Mouse (Mus musculus) ovary, postnatal 10 days (tissue): ENCODE measurements around the gene Ubox5.
"Not testable (repeated sequence)": the region's sequence is repeated elsewhere in the genome, so short reads cannot be mapped to it uniquely, and the experiment has no call there.

Source experiments
- DNase-seq: peaks from one replicate; pipeline ENCODE4 v3.0.0; 2022; ENCODE audit warnings: low spot score

Gene Ubox5

DNA sequence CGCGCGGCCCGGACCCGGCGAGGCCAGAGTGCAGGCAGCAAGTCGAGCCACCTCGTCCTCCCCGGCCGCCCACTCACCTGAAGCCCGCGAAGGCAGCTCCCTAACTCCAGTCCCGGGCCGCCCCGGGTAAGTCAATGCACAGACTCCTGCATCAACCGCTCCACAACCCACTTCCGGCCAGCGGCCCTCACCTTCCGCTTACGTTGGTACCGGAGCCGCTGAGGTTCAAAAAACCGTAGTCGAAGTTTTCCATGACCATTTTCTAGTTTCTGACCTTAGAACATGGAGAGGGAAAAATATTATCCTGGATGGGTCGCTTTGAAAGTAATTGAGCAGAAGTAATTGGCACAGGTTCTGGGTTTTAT, at the start of gene Ubox5, which contains the start of gene Fastkd5:
Gene Ubox5 (minus strand): TSS at position 200 of the 365 bp plus-strand sequence.
Gene Fastkd5 (minus strand): TSS at position 189 of the 365 bp plus-strand sequence.
- DNase-seq = peak; percentile 91

DNA sequence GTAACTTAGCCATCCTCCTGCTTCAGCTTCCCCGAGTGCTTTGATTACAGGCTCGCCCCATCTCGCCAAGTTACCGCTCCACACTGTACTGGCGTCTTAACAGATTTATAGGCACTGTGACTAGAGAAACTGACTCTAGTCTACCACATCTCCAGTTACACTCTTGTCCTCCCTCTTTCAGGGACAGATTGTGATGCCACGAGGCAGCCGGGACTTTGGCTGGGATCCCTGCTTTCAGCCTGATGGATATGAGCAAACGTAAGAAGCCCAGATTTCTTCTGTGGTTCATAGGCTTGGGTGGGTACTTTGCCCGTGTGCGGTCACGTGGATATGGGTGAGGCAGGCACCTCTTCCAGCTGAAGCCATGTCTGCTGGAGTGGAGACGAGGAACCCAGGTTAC, 49.3 kb upstream of the Ubox5 start:
- DNase-seq = no peak

DNA sequence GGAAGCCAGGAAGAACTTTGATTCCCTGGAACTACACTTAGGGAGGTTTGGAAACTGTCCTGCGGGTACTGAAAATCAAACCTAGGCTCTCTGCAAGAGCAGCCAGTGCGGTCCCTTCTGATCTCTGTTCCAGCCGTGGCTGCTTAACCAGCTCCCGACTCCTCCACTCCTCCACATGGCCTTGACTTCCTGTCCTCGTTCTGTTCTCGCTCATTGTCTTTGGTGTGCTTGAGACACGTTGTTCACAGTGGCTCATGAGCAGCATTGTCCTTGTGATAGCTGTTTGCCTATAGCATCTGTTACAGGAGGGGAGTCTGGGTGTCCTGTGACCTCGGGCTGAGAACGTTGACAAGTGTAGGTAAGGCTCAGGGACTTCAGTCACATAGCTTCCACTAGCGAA, 47.4 kb upstream of the Ubox5 start:
- no peak for DNase-seq

DNA sequence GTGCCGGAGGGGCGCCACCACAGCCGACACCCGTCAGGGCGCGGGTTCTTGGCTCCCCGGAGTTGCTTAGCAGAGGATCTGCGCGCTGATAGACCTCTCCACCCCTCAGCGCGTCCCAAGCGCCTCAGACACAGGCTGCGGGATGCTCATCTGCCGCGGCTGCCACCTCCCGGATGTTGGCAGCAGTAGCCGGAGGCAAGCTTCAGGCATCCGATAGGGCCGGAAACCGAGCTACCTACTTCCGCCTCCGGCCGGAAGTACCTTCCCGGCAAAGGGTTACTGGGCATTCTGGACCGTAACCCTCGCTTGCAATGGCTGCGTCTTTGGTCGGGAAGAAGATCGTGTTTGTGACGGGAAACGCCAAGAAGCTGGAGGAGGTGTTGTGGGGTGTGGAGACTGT, 37.7 kb upstream of the Ubox5 start, which contains the start of gene Itpa:
Gene Itpa (plus strand): TSS at position 52 of the 400 bp plus-strand sequence.
- DNase-seq = peak; percentile 49

DNA sequence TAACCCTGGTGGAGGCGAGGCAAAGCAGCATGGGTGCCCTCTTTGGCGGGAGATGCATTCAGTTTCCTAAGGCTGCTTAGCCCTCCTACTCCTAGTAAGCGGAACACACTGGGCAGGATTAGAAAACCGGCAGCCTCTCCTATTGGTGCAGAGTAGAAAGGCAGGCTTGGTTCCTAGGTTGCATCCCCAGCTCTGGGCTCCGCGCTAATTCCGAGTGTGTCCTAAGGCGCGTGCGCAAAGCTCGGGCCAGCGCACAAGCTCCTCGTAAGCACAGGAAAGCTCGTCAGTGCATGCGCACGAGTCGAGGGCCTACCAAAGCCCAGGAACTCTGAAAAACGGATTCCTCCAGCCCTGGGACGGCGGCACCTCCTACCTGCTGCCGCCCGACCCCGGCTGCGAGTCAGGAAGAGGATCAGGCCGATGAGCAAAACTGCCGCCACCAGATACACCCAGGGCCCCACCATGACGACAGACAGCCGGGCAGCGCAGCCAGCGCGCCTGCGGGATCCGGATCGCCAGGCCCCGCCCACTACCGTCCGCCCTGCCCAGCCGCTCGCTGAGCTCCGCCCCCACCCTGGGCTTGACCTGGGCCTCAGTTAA, 34.4 kb upstream of the Ubox5 start, which contains the start of gene Ddrgk1:
Gene Ddrgk1 (minus strand): TSS at position 558 of the 600 bp plus-strand sequence.
- DNase-seq = peak; percentile 86

DNA sequence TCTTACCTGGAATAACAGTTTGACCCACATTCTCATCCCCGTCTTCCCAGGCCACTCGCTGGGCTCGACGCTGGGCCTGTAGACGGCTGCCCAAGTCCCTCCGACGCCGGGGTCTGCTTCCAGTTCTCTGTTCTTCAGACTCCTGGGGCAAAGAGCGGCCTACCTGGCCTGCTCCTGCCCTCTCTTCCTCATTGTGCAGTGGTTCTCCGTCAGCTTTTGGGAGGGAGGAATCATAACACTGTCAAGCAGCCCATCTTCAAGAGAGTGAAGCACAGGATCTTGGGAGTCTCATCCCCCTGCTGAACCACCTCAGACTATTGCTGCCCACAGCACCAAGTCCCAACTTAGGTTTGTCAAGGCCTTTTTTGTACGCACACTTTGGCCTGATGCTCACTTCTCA, 33.5 kb upstream of the Ubox5 start:
- DNase-seq = no peak

DNA sequence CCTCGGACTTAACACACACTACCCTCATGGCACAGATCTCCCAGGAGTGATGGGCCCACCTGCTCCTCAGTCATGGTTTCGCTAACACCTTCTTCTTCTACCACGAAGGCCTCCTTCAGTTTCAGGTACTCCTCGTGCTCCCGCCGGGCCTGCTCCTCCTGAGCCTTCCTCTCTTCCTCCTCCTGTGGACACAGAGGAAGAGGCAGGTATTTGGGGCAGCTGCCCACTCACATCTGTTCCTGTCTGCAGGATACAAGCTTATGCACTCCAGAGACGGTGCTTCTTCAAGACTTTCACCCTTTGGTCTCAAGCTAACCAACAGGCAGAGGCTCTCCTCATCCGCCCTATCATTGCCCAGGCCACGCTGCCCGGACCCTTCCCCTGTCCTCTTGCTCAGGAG, 28.7 kb upstream of the Ubox5 start:
- no peak for DNase-seq

DNA sequence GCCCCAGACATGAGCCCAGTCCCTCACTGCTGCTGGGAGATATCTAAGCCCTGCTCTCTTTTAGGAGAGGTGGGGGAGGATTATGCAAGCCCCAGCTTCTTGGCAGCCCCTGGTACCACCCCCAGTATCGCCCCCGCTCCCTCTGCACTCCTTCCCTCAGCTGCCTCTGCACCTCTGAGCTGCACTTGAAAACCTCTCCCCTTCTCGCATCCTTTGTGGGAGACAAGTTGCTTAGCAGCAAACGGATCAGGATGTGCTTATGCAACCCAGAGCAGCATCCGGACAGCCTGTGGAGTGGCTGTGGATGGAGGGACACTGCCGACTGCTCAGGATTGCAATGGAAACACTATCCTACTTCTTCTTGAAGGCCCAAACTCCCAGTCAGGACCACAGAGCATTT, 27.7 kb upstream of the Ubox5 start:
- DNase-seq = no peak

DNA sequence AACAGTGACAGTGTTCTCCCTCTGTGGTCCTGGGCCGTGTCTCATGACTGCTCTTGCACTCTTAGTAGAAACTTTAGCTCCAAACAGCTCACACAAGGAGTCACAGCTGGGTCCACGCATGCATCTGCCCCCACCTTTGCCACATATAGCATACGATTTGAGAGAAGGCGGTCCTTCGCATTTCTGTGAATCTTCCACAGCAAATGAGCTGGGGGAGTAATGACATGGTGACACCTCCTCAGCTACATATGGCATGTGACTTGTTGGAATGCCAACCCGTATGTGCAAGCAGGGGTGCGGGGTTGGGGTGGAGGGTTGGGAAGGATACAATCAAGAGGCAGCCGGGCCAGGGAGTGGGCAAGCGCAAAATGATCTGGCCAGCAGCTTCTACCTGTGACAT, 26.7 kb upstream of the Ubox5 start:
- DNase-seq = no peak

DNA sequence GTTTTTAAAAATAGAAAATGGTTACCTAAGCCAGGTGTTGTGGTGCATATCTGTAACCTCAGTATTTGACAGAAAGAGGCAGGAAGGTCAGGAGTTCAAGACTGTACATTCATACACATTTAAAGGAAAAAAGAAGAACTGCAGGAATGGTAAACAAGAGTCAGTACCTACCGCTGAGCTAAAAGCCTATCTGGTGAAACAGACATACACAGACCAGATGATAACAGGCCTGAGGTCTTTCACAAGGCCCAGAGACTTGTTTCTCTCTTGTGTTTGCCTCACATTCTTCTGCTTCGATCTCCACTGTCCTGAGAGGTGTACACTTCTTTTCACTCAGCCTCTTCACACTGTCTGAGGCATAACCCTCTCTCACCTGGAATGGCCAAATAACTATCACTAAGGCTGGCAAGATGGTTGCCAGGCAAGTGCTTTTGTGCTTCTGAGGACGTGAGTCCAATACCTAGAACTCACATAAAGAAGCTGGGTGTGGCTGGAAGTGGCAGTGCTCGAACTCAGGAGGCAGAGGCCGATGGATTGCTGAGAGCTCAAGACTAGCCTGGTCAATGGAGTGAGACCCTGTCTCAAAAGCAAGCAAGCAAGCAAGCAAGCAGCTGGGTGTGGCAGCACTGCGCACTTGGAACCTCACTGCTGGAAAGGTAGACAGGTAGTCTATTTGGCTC, 26.0 kb upstream of the Ubox5 start:
- DNase-seq = no peak

DNA sequence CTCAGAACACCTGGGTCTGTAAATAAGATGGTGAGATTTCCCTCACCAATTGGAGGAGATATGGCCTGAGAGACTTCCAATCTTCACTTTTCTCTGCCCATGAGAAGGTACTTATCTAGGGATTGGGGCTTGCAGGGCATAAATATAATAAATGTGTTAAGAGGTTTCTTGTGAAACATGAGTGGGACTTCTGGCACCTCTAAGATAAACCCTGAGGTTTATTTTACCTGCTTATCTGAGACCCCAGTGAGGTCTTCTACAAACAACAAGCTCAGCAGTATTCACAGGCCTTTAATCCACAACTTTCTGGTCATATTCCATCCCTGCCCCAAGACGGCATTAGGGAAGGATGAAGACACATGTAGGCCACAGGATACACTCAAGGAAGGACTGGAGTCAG, 23.9 kb upstream of the Ubox5 start:
- DNase-seq = no peak

DNA sequence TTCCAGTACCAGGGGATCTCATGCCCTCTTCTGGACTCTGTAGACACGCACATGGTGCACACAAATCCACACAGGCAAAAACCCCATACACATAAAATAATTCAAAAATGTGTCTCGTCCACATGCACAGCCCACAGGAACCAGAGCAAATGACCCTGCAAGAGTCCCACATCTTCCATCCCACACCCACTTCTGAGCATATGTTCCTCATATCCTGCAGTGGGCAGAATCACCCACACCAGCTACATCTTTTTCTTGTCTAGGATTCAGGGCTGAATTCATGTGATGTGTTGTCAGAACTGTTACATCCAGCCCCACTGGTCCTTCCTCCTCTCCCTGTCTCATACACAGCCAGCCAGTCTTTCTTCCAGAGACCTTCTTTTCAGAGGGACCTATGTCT, 23.5 kb upstream of the Ubox5 start:
- DNase-seq = no peak

DNA sequence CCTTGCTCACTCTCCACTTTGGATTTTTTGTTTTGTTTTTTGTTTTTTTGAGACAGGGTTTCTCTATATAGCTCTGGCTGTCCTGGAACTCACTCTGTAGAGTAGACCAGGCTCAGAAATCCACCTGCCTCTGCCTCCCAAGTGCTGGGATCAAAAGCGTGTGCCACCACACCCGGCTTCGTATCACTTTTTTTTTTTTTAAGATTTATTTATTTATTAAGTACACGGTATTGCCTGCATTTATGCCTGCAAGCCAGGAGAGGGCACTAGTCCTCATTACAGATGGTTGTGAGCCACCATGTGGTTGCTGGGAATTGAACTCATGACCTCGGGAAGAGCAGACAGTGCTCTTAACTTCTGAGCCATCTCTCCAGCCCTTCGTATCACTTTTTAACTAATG, 19.2 kb upstream of the Ubox5 start:
- not testable (repeated sequence) for DNase-seq

DNA sequence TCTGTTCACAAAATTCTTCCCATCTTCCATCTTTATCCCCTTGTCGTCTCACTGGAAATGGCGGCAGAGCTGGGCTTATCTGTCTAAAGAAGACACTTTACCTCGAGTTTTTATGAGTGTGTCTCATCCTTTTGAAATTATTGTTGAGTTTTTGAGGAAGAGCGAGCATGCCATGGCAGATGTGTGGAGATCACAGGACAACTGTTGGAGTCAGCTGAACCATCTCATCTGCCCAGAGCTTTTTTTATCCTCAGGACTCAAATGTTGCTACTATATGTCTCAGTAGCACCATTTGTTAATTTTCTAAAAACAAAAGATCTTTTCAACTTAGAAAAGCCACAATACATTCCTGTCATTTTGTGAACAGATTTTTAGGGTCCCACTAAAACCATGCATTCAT, 15.4 kb upstream of the Ubox5 start:
- no peak for DNase-seq

DNA sequence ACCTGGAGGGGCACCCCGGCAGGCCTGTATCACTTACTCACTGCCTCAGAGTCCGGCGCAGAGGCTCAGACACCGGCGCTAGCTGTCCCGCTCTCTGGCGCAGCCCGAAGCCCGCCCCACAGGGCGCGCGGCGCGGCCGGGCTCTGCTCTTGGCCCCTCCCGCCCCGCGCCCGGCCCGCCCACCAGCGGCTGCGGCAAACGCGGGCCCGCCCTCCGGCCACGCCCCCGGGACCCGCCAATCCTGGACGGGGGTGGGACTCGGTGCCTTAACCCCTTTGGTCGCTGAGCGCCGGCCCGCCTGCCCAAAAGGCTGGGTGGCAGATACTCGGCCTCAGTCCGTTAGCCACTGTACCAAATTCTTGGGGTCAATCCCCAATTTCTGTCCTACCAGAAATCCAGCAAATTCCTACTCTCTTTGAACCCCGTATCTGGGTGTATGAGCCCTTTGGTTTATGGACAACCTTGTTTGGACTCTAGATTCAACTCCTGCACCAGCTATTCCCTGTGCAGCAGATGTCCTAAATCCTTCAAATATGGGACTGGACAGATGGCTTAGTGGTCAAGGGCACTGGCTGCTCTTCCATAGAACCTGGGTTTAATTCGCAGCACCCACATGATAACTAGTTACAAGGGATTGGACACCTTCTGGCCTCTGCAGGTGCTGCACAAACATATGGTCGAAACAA, 13.0 kb upstream of the Ubox5 start, which contains the start of gene Lzts3:
Gene Lzts3 (minus strand): TSS at position 120 of the 686 bp plus-strand sequence.
- DNase-seq = peak; percentile 79

DNA sequence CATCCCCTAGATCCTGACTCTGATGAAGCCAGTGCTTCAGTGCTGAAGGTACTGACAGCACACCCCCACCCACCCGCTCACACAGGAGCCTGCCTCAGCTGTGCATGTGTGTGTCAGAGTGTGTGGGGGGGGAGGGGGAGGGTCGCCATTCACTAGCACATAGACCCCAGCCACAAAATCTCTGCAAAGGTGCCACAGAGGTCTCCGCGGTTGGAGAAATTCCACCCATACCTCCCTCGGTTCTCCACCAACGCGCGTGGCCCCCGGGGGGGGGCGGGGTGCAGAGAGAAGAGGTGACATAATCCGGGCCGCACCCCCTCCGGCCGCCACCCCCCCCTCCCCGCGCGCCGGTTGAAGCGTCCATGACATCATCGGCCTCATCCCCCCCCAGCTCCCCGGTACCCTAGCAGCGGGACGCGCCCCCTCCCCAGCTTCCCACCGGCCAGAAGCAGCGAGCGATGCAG, 12.4 kb upstream of the Ubox5 start:
- DNase-seq = no peak

DNA sequence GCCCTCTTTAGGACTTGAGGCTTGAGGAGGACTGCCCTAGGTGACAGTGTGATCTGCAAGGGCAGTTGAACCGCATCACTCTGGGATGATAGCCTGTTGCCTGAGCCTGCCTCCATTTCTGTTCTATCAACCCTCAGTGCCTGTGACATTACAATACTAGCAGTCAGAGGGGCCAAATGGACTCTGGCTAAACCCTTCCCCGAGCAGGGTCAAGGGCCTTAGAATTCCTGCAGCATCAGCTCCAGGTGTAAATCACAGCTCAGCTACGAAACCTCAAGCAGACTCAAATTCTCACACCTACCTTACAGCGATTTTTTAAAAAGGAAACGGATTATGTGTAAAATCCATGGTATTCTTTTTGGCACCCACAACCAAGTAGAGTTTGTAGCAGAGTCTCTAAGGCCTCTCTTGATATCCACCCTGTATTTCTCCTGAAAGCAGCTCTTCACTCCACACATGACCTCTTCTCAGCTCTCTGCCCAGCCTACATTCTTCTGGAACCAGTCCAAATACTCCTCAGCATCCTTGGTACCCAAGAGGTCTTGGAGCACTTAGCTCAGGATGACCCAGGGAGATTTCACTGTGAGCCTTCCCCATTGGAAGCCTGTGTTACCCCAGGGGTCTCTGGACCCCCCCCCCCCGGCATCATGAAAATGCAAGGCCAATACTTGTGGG, 11.7 kb upstream of the Ubox5 start:
- no peak for DNase-seq

DNA sequence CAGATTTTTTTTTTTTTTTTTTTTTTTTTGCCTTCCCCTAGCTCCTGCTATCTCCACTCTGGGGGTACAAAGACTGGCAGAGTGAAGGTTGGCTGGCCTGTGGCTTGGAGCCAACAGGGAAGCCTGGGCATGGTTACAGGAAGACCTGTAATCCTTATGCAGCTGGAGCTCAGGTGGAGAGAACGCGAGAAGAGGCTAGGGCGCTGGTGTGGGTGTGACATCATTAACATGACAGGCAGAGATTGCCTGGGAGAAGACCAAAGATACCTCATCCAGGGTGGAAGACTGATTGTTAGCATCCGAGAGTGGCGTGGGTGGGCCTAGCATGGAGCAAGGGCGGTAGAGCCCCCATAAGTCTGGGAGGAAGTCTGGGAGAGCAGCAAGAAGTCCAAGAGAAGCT, 9.4 kb upstream of the Ubox5 start:
- no peak for DNase-seq

DNA sequence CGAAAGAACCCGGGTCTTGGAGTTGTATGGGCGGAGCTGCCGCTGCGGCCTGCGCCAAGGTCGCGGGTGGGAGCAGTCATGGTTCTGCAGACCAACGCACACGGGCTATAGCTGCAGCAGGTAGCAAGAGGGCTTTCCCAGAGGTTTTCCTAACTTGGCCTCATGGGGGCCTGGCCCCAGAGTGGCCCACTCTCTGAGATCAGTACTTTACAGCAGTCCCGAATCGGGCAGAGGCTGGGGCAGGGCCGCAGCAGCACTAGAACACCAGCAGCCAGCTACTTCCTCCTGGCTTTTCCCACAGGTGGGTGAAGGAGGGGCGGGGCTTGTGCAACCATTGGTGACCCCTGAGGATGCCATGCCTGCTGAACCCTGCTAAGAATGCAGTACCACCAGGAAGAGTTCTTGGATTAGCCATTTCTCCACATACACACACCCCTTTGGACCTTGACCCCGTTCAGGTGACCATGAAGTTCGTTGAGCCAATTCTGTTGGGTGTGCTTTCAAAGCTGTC, 8.3 kb upstream of the Ubox5 start:
- DNase-seq = no peak

DNA sequence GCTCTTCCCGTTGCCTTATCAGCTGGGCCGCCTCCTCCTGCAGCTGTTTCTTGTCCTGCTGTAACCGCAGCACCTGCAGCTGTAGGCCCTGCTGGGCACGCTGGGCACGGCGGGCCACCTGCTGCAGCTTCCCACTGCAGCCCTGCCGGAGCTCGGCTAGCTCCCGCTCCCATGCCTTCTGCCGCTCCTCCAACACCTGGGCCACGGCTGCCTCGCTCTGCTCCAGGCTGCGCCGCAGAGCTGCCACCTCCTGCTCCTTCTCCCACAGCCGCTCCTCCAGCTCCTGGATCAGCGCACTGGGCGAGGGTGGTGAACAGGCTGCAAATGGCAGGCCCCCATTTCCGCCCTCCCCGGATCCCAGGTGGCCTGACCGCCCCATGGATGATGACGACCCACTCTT, 6.0 kb upstream of the Ubox5 start:
- DNase-seq = no peak

DNA sequence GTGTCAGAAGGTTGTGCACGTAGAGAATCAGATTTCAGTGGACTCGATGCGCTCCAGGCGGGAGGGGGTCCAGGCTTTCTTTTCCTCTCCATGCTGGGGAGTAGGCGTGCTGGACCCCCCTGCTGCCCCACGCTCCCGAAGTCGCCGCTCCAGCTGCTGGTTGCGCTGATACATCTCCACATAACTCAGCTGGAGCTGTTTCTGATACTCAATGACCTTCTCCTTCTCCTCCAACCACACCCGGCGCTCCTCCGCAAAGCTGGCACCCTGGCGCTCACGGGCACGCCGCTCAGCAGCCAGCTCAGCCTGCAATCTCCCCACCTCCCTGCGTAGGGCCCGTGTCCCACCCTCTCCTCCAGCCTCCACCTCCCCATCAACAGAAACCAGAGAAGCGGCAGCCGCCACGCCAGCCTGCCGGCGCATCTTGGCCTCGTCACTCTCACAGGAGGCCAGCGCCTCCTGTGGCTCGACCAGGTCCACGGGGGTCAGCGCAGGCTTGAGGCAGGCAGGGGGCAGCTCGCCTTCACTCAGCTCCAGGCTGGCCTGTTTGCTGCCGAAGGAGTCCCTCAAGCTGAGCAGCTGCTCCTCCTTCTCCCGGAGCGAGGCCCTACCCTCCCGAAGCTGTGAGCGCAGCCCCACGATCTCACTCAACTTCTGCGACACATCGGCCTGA, 5.0 kb upstream of the Ubox5 start:
- DNase-seq = no peak
